Mouse (Mus musculus) heart, adult 2 months (tissue): ENCODE measurements around the gene Slc25a34.

Source experiments
- CTCF ChIP-seq: fragments of 200-600 bp; IDR thresholded peaks from 2 replicates; pipeline ENCODE4 v1.8.1; 2022; ENCODE audit warnings: antibody characterized with exemption, mild to moderate bottlenecking, moderate library complexity
- EP300 ChIP-seq: fragments of 200-500 bp; IDR thresholded peaks from 2 replicates; pipeline ENCODE4 v1.6.1; 2011; ENCODE audit warnings: low read depth, low read length, control low read depth; ENCODE audit not compliant: insufficient read depth

GRCm38 (mm10) chr4:141576404-141576803, 47.2 kb downstream of the Slc25a34 start:
- no peak for TF ChIP-seq CTCF
- TF ChIP-seq EP300 = no peak
